8 mouse cellular contexts compared by ENCODE assay signal in genomic region chr10:78009945-78010293, GRCm38 (mm10). TPM values are rescaled to one million over a fixed set of nuclear protein-coding genes. Genes with fewer than 3 reads are reported as not detected.
DNase-seq lines count a peak whose midpoint lies in the region; ATAC-seq and TF ChIP-seq lines count a peak whose summit lies in the region.

Gene Pfkl, minus strand, starts transcription at chr10:78010083.

- TF ChIP-seq CTCF in kidney, postnatal 0 days (IDR thresholded peaks at IDR 0.05; ENCODE audit: low read depth), result no peak

- peaks cover 29% of the 10 kb centered on the region for H3K4me1 ChIP-seq in kidney, postnatal 0 days (replicated peaks; ENCODE audit: insufficient read depth, low read length)

- H3K27ac ChIP-seq in kidney, postnatal 0 days, result peak within 1 kb of the TSS; percentile 92

- peak within 1 kb of the TSS; percentile 79 for H3K4me2 ChIP-seq in kidney, postnatal 0 days (ENCODE audit: low read length)

- peak within 1 kb of the TSS; percentile 66 for H3K4me3 ChIP-seq in kidney, postnatal 0 days (replicated peaks; ENCODE audit: low read depth, low read length)

- DNase-seq in kidney, postnatal 0 days (ENCODE audit: low spot score), result no peak
- DNase-seq in kidney, adult 9 months, result no peak
- DNase-seq in adrenal gland, adult 2 months, result no peak
- DNase-seq in heart, adult 8-10 months (ENCODE audit: low spot score), result no peak
- no peak for DNase-seq in layer of hippocampus, postnatal 25 days (ENCODE audit: extremely low spot score in 1 of 2, low spot score in 1 of 2)
- DNase-seq in urinary bladder, postnatal 25 days (ENCODE audit: low spot score), result no peak
- no peak for DNase-seq in lung, postnatal 10 days

- peak within 1 kb of the TSS; percentile 68 for H3K9ac ChIP-seq in kidney, postnatal 0 days (ENCODE audit: low read depth, low read length)

- H3K9me3 ChIP-seq in kidney, postnatal 0 days (replicated peaks; ENCODE audit: low read length), result no peaks in the 10 kb centered on the region

- no peaks in the 10 kb centered on the region for H3K36me3 ChIP-seq in kidney, postnatal 0 days (ENCODE audit: insufficient read depth, low read length)

- ATAC-seq in kidney, postnatal 0 days (replicated peaks; ENCODE audit: low FRiP score, low read depth), result no peak
- no peak for ATAC-seq in monocyte, adult 5-6 weeks (replicated peaks; ENCODE audit: insufficient number of reproducible peaks, low FRiP score, low TSS enrichment, poor library complexity, severe bottlenecking)

- under 1% methylated on average over 9 of the region's 9 CpGs for WGBS in kidney, postnatal 0 days

- no peaks in the 10 kb centered on the region for H3K27me3 ChIP-seq in kidney, postnatal 0 days (ENCODE audit: insufficient read depth, low read length)

RNA-seq across cellular contexts. Expression of gene Pfkl, which starts in this region (rescaled TPM):
- polyA plus RNA-seq in kidney, postnatal 0 days (2015; fragmentation: Nextera tagmentation; extraction: Ambion mirVana), result 78.8 and 86.6 TPM in 2 replicates
- 100 to 1,000 TPM; 128 to 145 TPM for total RNA-seq in adrenal gland, adult 2 months (2021)
- 122 and 138 TPM in 2 replicates for polyA plus RNA-seq in adrenal gland, adult 2 months (2012; rRNA removed)
- total RNA-seq in heart, adult 8-10 months (2022), result 100 to 1,000 TPM; 124 to 159 (median 130) TPM
- total RNA-seq in layer of hippocampus, postnatal 25 days (2021), result 100 to 1,000 TPM; 205 to 206 TPM
- 46.0 to 51.9 TPM (median 46.4 TPM) in 3 replicates for total RNA-seq in monocyte, adult 5-6 weeks (2017)
